Mouse (Mus musculus) thymus, adult 2 months (tissue): ENCODE data around the gene 4930512M02Rik.

Experiments
- CTCF ChIP-seq: fragments of 200-500 bp; IDR thresholded peaks from 2 replicates; pipeline ENCODE4 v1.5.1; 2012; ENCODE audit warnings: mild to moderate bottlenecking, control low read depth, low read length, moderate library complexity, borderline replicate concordance; ENCODE audit not compliant: control insufficient read depth, poor library complexity, insufficient read depth; ENCODE audit errors: extremely low read depth
- POLR2A ChIP-seq: fragments of 200-500 bp; IDR thresholded peaks from 2 replicates; pipeline ENCODE4 v1.6.1; 2012; ENCODE audit warnings: mild to moderate bottlenecking, low read length, control low read depth, moderate library complexity; ENCODE audit not compliant: control insufficient read depth, poor library complexity, insufficient read depth; ENCODE audit errors: extremely low read depth

DNA sequence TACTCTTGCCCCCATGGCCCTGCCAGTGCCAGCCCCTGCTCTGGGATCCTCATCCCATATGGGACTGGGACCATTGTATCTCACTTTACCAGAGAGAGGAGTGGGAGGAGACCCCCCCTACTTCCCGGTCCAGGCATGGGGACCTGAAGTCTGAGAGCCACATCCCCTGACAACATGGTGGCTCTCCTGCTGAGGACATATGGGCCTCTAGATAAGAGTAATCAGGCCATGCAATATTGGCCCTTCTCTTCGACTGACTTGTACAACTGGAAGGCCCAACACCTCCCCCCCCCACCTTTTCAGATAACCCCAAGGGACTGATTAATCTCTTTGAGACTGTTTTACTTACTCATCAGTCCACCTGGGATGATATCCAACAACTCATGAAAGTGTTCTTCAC is 18.4 kb downstream of the 4930512M02Rik start:
- TF ChIP-seq CTCF (no peak), POLR2A (no peak)
